Mouse (Mus musculus): ENCODE data around the gene Cysltr2.

The Cysltr2 gene

DNA sequence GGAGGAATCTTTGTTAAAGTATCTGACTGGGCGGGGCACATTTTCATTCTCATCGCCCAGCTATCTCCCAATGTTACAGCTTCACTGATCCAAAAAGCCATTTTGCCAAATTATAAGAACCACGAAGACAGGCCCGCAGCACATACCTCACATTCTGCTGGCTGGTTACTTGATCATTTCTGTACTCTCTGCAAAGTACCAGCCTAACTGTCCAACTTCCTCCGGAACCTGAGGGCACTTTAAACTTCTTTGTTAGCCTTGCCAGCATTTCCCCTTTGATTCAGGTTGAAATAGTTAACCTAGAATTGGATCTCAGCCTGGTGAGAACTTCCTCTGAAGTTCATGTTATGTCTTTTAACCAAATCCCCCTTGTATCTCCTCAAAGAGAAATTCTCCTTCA, 63.8 kb downstream of the Cysltr2 start:
- DNase-seq (ENCODE audit: low spot score), result no peak

- peak; percentile 91 for DNase-seq (ENCODE audit: low spot score)
Measured at GRCm38 (mm10) chr14:72983456-72983855, 65.5 kb downstream of the Cysltr2 start.

GRCm38 (mm10) chr14:72982981-72983436, 65.9 kb downstream of the Cysltr2 start:
- peak; percentile 41 for DNase-seq (ENCODE audit: low spot score)

DNA sequence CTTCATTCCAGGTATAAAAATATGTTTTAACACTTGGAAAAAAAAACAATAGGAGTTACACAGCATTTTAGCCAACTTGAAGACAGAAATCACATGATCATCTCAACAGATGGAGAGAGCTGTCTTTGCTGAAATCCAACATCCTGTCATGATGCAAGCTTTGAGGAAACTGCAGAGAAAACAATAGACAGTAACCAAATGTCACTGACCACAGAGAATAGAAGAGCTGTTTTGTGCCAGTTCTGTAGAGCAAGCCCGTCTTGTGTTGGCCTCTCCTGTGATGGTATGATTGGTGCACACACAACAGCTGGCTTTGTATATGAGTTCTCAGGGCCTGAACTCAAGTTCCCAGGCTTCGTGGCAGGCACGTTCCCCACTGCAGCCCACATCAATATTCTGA, 68.2 kb downstream of the Cysltr2 start:
- peak; percentile 3 for DNase-seq (ENCODE audit: low spot score)

GRCm38 (mm10) chr14:72980106-72980505, 68.8 kb downstream of the Cysltr2 start:
- DNase-seq (ENCODE audit: low spot score), result no peak

GRCm38 (mm10) chr14:72976111-72976510, 72.8 kb downstream of the Cysltr2 start:
- peak; percentile 39 for DNase-seq (ENCODE audit: low spot score)

All from adipocyte (in vitro differentiated cells).